Mouse (Mus musculus) gonadal fat pad, adult 2 months (tissue): ENCODE results near the gene Gpr156. TPM values are rescaled to one million over a fixed set of nuclear protein-coding genes. Genes with fewer than 3 reads are reported as not detected.
"Not testable (repeated sequence)": the region's sequence is repeated elsewhere in the genome, so short reads cannot be mapped to it uniquely, and the experiment has no call there.

Experiments used
- DNase-seq: peaks from one replicate; pipeline ENCODE4 v3.0.0-alpha.2; 2012; ENCODE audit warnings: low read depth
- polyA plus RNA-seq: library from polyadenylated mRNA; depleted of rRNA; stranded (reverse); fragments of >200 nt; gene quantifications from 2 replicates; pipeline ENCODE4 v1.2.3, GENCODE M21; 2012

The Gpr156 gene
- polyA plus RNA-seq, 1 experiment = 1.5 TPM

DNA sequence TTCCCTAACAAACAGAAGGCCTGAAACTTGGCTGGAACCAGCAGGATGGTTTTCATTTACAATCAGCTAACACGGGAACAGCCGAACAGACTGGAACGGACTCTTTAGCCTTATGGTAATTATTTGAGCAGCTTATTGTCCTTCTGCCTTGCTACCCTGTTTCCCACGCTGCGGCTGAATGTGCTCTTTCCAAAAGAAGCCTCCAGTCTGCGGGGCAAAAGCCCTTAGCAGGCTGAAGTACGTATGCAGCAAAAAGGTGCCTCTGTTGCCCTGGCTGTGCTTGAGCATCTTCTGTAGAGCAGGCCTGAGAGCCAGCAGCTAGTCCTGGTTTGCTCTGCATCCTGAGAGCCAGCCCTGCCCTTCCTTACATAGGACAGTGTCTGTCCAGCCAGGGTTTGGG lies 83.9 kb downstream of the Gpr156 start:
- DNase-seq = no peak

DNA sequence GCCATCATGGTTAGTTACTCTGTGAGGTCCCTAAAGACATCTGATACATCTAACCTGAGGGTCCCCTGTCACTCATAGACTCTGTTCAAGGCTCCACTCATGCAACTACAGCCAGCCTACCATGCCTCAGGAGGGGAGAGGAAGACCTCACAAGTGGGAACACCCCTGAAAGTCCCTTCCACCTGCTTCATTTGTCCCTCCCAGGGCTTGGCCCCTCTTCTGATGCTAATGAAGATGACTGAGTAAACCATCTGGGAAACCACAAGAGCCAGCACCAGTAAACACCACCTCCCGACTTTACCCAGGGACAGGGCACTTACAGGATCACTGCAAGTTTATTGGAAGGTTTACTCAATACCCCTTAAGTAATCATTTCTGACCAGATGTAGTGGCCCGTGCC lies 85.5 kb downstream of the Gpr156 start:
- DNase-seq = no peak

DNA sequence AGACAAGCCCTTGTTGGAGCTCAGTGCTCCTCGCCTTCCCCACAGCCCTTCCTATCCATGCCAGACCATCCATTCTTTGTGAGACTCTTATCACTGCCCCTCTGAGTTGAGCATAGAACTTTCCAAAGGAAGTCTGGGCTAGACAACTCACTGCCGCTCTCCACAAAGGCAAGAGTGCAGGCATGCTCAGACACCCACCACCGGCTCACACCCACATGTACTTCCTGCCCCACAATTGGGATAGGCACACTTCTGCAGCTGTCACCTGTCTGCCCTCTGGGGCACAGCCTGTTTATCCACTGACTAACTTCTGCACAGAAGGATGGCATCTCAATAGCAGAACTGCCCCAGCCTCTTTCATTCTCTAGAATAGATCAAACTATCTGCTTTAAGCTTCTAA lies 86.2 kb downstream of the Gpr156 start:
- no peak for DNase-seq

DNA sequence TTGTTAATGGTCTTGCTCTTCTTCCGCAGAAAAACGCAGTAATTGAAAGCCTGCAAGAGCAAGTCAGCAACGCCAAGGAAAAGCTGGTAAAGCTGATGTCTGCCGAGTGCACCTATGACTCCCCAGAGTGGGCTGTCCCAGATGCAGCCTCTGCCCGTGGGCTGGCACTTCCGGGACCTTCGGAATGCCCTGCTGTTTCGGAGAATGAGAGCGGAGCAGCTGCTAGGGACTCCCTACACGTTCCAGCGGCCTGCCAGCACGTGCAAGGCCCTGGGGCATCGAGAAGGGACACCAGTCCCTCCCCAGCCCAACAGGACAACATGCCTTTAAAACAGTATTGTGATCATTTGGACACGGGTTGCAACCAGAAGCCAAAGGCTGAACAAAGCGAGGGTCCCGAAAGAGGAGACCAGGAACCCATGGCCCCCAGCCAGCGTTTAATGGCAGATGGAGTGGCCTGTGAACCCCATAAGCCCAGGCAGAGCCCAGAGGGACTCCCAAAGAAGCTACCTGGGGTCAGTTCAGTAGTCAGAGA lies 88.3 kb downstream of the Gpr156 start:
- DNase-seq = no peak

DNA sequence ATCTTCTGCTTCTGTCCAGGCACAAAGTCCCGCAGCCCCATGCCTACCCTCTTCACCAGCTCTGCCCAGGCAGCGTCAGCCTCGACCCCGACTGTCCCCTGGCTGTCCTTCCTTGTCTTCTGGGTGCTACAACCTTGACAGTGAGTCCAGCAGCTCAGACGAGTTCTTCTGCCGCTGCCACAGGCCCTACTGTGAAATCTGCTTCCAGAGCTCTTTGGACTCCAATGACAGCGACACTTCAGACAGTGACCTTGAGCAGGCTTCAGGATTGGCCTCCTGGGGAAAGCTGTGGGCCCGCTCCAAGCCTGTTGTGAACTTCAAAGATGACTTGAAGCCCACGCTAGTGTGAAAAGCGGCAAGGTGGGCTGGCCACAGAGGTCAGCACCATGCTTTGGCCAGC lies 89.2 kb downstream of the Gpr156 start:
- DNase-seq = no peak

DNA sequence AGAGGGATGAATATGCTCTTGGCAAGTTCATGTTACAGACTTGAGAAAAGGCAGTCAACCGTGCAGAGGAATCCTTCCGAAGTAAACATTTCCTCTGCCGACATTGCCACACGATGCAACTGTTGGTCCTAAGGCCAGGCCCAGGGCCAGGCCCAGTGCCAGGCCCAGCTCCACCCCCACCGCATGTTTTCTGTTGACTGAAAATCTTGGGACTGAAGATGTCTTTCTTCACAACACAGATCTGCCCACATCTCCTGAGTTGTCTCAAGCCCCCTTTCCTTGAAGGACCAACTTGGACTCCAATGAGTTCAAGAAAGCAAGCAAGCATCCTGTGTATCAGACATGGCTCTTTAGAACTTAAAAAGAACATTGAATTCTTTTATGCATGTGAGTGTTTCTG lies 92.1 kb downstream of the Gpr156 start:
- DNase-seq = no peak

DNA sequence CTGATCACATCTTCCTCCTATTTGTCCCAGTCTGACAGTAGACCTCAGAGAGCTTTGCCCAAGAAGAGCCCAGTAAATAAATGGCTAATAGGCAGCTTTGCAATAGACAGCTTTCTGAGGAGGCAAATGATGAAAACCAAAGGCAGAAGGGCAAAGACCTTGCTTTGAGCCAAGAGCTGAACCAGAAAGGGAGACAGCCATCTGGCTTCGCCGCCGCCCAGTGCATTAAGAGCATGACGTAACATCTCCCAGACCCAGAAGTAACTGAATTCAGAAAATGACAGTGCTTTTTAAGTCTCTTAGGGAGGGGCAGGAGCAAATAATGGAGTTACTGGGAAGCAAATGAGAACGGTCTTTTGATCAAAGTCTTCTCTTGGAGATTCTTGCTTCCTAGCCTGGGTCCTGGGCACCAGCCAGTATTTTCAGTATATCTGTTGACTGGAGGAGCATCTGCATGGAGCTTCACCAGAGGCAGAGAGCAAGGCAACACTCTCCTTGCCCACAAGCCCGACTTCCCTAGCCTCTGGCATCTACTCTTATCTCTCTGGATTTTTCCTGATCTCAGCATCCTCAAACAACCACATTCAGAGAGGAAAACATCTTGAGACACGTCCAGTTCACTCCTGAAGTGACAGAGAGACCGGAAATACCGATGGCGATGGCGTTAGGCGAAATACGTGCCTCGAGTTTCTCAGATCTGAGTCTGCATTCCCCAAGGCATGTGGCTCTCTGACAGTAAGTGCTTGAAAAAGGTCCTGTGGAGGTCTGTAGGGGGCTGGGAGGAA lies 92.9 kb downstream of the Gpr156 start:
- DNase-seq = no peak

DNA sequence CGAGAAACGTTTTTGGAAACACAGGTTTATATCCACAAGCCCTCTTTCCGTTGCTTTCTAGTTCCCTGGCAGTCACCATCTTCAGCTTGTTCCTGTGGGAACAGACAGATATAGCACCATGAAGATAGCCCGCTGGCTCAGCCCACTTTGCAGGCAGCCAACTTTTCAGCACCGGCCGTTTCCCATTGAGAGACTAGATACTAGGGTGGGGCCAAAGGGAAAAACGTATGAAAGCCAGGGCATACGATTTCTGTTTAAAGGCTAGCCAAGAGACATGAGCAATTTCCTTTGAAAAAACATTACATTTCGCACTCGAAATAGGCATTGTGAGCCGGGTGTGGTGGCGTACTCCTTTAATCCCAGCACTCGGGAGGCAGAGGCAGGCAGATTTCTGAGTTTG lies 95.2 kb downstream of the Gpr156 start:
- DNase-seq = no peak

DNA sequence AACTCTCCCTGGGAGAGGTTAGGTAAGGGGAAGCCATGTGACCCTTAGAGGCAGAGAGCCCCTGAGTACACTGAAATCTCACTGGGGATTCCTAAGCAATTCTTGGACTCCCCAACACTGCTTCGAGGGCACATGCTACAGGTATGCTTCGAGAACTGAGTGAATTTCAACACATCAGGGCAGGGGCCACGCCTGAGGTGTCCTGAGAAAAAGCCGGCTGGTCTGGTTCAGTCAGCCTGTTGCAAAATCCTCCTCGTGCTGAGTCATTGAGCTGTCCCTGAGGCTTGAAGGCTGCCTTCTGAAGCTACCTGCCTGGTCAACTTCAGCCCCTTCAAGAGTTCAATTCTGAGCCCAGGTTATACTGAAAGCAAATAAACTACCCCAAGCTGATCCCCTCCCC lies 96.1 kb downstream of the Gpr156 start:
- peak; percentile 94 for DNase-seq

DNA sequence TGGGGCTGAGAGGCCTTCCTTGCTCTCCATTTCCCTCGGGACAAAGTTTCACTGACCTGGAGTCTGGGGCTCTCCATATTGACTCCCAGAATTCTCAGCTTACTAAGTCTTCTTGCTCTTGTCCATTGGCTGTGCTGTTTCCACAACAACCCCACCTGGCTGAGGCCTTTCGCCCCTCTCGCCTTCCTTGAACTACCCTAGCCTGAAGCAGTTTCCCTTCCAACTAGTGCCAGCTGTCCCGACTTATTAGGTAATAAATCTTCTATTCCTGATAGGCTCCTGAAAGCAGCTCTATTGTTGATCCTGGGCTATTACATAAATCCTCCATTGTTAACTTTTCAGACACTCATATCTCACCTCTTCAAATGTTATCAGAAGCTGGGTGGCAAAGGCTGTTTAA lies 96.6 kb downstream of the Gpr156 start:
- DNase-seq = no peak

DNA sequence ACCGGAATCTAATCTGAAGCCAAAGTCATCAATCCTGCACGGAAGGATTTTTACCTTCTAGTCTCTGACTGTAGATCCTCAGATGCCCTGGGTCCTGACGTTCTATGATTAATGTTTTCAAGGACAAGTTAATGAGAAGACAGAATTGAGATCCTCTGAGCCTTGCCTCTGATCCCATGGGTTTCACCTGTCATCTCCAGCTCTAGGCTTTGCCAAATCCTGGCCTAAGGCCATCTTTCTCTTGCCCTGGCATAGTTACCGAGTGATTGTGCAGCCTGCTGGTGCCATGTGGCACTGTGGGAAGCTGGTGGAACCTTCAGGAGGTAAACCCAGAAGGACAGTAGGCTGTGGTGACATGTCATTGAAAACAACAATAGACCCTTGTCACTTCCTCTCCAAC lies 98.7 kb downstream of the Gpr156 start:
- DNase-seq = no peak

DNA sequence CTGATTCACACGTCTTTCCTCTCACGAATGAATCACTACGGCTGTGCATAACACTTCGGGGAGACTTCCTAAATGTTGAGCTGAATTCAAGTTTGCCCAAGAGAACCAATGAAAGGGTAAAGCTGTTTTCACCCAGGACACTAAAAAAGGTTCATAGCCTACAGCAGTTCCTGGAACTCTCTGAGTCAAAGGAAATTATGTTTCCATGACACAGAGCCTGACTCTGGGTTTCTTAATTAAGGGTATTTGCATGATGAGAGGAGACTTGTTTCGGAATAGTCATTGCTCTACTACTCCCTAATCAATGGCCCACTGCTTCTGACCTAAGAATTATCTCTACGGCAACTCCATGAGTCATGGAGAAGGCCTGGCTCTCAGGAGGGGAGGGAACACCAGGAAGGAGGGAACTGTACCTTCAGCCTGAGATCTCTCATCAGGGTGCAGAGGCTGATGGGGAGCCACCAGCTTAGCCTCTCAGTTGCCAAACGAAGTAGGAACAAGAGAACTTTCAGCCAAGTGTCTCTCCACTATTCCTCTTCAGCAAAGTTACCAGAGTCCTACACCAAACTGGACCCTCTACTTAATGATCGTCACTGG lies 100.7 kb downstream of the Gpr156 start:
- no peak for DNase-seq

DNA sequence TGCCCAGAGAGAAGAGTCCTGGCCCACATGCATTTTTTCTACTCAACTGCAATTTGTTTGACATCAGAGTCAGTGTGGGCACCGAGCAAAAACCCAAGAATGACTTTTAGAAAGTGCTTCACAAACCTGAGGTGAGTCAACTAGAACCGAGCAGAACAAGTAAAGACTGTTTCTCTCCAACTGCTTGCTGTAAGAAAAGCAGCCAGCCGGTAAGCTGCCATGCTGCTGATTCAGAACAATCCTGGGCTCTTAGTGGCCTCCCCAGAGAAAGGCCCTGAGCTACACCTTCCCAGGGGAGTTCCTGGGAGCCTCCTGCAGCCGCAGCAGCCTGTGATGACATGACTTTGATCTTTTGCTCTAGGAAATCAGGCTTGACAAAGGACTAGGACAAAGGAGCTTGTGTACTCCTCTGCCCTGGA lies 101.7 kb downstream of the Gpr156 start:
- no peak for DNase-seq

DNA sequence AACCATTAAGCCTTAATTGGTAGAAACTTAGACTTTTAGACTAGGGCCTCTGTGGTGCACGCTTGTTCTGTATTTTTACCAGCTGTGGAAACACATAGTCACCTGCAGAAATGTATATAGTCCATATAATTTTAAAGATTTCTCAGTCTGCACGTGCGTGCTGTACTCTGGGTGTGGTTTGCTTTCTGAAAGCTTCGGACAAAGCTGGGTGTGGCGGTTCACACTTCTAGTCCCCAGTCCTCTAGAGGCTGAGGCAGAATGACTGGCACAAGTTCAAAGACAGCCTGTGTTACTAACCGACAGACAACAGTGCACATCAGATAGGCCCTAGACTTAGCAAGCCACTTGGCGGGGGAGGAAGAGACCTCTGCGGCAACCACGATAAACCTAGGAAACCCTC lies 116.3 kb downstream of the Gpr156 start:
- no peak for DNase-seq

DNA sequence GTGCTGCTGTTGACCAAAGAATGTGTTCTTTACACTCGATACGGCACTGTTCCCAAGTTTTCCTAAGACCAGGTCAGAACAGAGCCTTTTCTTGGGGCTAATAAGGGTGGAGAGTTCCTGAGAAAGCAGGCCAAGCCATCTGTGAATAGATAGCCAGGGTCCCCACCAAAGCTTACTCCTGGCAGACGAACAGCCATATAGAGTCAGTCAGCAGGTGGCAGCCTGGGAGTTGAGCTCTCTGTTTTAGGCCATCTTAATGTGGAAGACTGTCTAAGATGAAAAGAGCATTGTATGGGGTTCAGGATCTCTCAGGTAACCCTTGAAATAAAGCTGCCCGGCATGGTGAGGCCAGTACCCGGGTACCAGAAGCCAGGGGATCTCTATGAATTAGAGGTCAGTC lies 116.8 kb downstream of the Gpr156 start:
- DNase-seq = no peak

DNA sequence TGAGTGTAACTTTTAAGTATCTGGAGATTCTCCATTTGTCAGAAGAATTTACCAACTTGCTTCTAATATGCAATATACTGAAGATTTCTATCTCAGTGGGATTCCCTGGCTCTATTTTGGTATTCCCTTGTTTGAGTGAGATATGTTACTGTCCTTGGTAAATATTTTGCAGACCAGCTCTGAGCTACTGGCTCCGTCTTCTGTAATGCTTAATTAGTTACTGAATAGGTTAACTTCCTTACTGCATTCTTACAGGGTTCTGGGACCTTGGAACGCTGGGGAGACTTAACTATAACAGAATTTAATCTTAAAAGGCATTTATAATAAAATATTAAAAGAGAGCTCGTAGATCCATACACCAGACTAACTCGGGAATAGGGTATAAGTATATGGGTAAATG lies 121.8 kb downstream of the Gpr156 start:
- DNase-seq = not testable (repeated sequence)

DNA sequence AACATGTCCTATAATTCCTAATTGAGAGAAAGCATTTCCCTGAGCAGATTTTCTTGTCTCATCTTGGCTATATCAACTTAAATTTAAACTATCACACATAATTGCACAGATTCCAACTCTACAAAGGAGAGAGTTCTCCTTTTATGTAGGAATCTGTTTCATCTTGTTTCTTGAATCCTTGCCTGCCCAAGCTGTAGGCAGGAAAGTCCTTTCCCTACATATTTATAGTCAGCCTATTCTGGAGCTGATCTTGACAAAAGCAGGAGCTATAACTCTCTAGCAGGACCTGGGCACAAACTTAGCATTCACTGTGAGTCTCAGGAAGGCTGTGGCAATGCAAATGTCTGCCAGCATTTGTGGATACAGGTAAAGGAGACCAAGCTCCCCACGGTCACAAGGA lies 125.9 kb downstream of the Gpr156 start:
- DNase-seq = no peak

DNA sequence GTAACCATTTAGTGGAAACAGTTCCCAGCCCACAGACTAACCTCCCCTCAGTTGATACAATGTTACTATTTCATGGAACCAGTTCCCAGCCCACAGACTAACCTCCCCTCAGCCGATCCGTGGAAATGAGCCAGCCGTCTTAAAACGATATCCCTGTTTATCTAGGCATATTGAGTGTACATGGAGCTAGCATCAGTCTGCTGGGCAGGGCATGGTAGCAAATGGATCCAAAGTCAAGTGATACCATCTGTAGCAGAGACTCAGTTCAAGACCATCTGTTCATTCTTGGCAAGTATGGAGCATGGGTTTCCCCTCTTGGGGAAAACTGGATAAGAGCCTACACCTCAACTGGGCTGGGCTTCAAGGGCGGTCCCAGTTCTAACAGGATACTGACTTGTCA lies 128.3 kb downstream of the Gpr156 start:
- DNase-seq = no peak

DNA sequence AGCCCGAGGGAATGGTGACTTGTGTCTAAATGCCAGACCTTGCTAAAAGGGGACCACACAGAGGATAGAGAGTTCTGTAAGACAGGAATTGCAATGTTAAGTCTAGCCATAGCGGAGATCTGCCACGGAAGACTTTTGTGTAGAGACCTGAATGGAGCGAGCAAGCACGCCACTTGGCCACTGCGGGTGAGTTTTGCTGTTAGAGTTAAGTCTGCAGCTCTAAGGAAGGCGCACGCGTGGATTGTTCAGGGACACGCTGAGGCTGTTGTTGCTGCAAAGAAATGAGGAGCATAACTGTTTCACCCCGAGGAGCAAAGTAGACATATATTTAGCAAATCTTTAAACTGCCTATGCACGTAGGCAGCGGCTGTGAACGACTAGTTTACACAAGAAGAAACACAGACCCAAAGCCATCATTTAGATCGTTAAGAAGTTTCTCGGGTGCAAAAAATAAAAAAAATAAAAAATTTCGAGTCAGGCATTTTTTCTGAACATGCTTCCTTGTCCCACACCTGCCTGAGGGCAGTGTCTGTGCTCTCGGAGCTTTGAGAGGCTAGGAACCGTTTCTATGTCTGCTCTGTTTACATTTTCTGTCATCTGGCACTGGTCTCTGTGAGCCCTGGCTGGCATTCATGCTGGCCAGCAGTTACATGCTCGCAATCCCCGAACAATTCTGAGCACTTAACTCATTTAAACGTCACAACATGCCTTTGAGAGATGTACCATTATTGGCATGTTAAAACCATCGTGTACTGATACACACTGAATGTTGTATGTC lies 131.7 kb downstream of the Gpr156 start:
- peak; percentile 24 for DNase-seq
